Mouse (Mus musculus): ENCODE measurements at regions not wholly inside any gene's neighbourhood (a gene's known extent, or its start where the extent isn't known, plus 50 kb on each side); places are given as distances from the start of the nearest gene placed in this dataset.

- no peak overlapping the region for H3K4me2 ChIP-seq (replicated peaks)
- H3K36me3 ChIP-seq: no peaks in the 10 kb centered on the region
- H3K4me1 ChIP-seq: peaks cover 6% of the 10 kb centered on the region; the same call in 1 of the 2 replicates
- H3K9me3 ChIP-seq (replicated peaks): no peaks in the 10 kb centered on the region
- no peak overlapping the region for H3K27ac ChIP-seq
- H3K4me3 ChIP-seq: no peak overlapping the region
- no peaks in the 10 kb centered on the region for H3K27me3 ChIP-seq
- ATAC-seq (ENCODE audit: low FRiP score): no peak
- H3K9ac ChIP-seq: no peak overlapping the region
- 68% methylated on average over 3 of the region's 3 CpGs for WGBS
These were observed 105.1 kb downstream of the Mtx2 start for GRCm38 (mm10) chr2:74930702-74931101.

GRCm38 (mm10) chr2:74933190-74933589, 107.6 kb downstream of the Mtx2 start:
- H3K27ac ChIP-seq: no peak overlapping the region
- H3K9me3 ChIP-seq (replicated peaks): no peaks in the 10 kb centered on the region
- H3K36me3 ChIP-seq: no peaks in the 10 kb centered on the region
- H3K4me3 ChIP-seq: no peak overlapping the region
- no peak overlapping the region for H3K9ac ChIP-seq
- no peaks in the 10 kb centered on the region for H3K27me3 ChIP-seq
- 41% methylated on average over 8 of the region's 8 CpGs for WGBS
- no peak overlapping the region for H3K4me2 ChIP-seq (replicated peaks)
- ATAC-seq (ENCODE audit: low FRiP score): no peak
- peaks cover 2% of the 10 kb centered on the region; the same call in 1 of the 2 replicates for H3K4me1 ChIP-seq

- no peaks in the 10 kb centered on the region for H3K27me3 ChIP-seq
- no peaks in the 10 kb centered on the region for H3K9me3 ChIP-seq (replicated peaks)
- peaks cover 2% of the 10 kb centered on the region; the same call in 1 of the 2 replicates for H3K4me1 ChIP-seq
- no peak overlapping the region for H3K27ac ChIP-seq
- no peak overlapping the region for H3K4me2 ChIP-seq (replicated peaks)
- H3K9ac ChIP-seq: no peak overlapping the region
- WGBS: 94% methylated on average over 1 of the region's 1 CpGs
- H3K4me3 ChIP-seq: no peak overlapping the region
- ATAC-seq (ENCODE audit: low FRiP score): no peak
- H3K36me3 ChIP-seq: no peaks in the 10 kb centered on the region
These were observed 108.2 kb downstream of the Mtx2 start for GRCm38 (mm10) chr2:74933771-74934170.

- WGBS: 77% methylated on average over 9 of the region's 9 CpGs
- Histone ChIP-seq H3K4me2 (replicated peaks) (no peak overlapping the region), H3K4me3 (no peak overlapping the region), H3K9me3 (replicated peaks) (no peaks in the 10 kb centered on the region), H3K4me1 (no peaks in the 10 kb centered on the region), H3K27ac (no peak overlapping the region), H3K36me3 (no peaks in the 10 kb centered on the region), H3K27me3 (no peaks in the 10 kb centered on the region), H3K9ac (no peak overlapping the region)
- ATAC-seq (ENCODE audit: low FRiP score): no peak
These were observed 113.1 kb downstream of the Mtx2 start for GRCm38 (mm10) chr2:74938711-74939110.

- no peaks in the 10 kb centered on the region for H3K36me3 ChIP-seq
- no peak overlapping the region for H3K27ac ChIP-seq
- no peak overlapping the region for H3K4me2 ChIP-seq (replicated peaks)
- no peaks in the 10 kb centered on the region for H3K27me3 ChIP-seq
- no peak overlapping the region for H3K9ac ChIP-seq
- ATAC-seq (ENCODE audit: low FRiP score): no peak
- no peak overlapping the region for H3K4me3 ChIP-seq
- no peaks in the 10 kb centered on the region for H3K4me1 ChIP-seq
- H3K9me3 ChIP-seq (replicated peaks): no peaks in the 10 kb centered on the region
- WGBS: 94% methylated on average over 10 of the region's 10 CpGs
These were observed 116.4 kb downstream of the Mtx2 start for GRCm38 (mm10) chr2:74941966-74942365.

- H3K9ac ChIP-seq: no peak overlapping the region
- H3K9me3 ChIP-seq (replicated peaks): no peaks in the 10 kb centered on the region
- no peak overlapping the region for H3K27ac ChIP-seq
- 75% methylated on average over 6 of the region's 6 CpGs for WGBS
- no peaks in the 10 kb centered on the region for H3K36me3 ChIP-seq
- H3K4me1 ChIP-seq: no peaks in the 10 kb centered on the region
- ATAC-seq (ENCODE audit: low FRiP score): no peak
- H3K4me3 ChIP-seq: no peak overlapping the region
- H3K4me2 ChIP-seq (replicated peaks): no peak overlapping the region
- no peaks in the 10 kb centered on the region for H3K27me3 ChIP-seq
These were observed 117.1 kb downstream of the Mtx2 start for GRCm38 (mm10) chr2:74942611-74943198.

- Histone ChIP-seq H3K27ac (no peak overlapping the region), H3K9me3 (replicated peaks) (no peaks in the 10 kb centered on the region), H3K4me2 (replicated peaks) (no peak overlapping the region), H3K27me3 (no peaks in the 10 kb centered on the region), H3K4me1 (no peaks in the 10 kb centered on the region), H3K4me3 (no peak overlapping the region), H3K36me3 (no peaks in the 10 kb centered on the region), H3K9ac (no peak overlapping the region)
- ATAC-seq (ENCODE audit: low FRiP score): no peak
- WGBS: 80% methylated on average over 7 of the region's 7 CpGs
These were observed 119.7 kb downstream of the Mtx2 start for GRCm38 (mm10) chr2:74945185-74945749.

GRCm38 (mm10) chr2:74951401-74952260, 126.0 kb downstream of the Mtx2 start:
- H3K27me3 ChIP-seq: no peaks in the 10 kb centered on the region
- 79% methylated on average over 12 of the region's 12 CpGs for WGBS
- H3K4me1 ChIP-seq: no peaks in the 10 kb centered on the region
- no peak overlapping the region for H3K9ac ChIP-seq
- H3K9me3 ChIP-seq (replicated peaks): no peaks in the 10 kb centered on the region
- H3K36me3 ChIP-seq: no peaks in the 10 kb centered on the region
- no peak overlapping the region for H3K4me3 ChIP-seq
- no peak for ATAC-seq (ENCODE audit: low FRiP score)
- no peak overlapping the region for H3K4me2 ChIP-seq (replicated peaks)
- H3K27ac ChIP-seq: no peak overlapping the region

GRCm38 (mm10) chr2:74954101-74954500, 128.5 kb downstream of the Mtx2 start:
- Histone ChIP-seq H3K4me1 (no peaks in the 10 kb centered on the region), H3K36me3 (no peaks in the 10 kb centered on the region), H3K4me3 (no peak overlapping the region), H3K4me2 (replicated peaks) (no peak overlapping the region), H3K27me3 (no peaks in the 10 kb centered on the region), H3K9ac (no peak overlapping the region), H3K27ac (no peak overlapping the region), H3K9me3 (replicated peaks) (no peaks in the 10 kb centered on the region)
- 90% methylated on average over 9 of the region's 9 CpGs for whole genome bisulfite sequencing
- no peak for ATAC-seq (ENCODE audit: low FRiP score)

- no peak overlapping the region for H3K9ac ChIP-seq
- ATAC-seq (ENCODE audit: low FRiP score): no peak
- no peaks in the 10 kb centered on the region for H3K9me3 ChIP-seq (replicated peaks)
- H3K4me1 ChIP-seq: peaks cover 2% of the 10 kb centered on the region; the same call in 1 of the 2 replicates
- 88% methylated on average over 4 of the region's 4 CpGs for WGBS
- no peaks in the 10 kb centered on the region for H3K27me3 ChIP-seq
- H3K36me3 ChIP-seq: no peaks in the 10 kb centered on the region
- H3K4me3 ChIP-seq: no peak overlapping the region
- no peak overlapping the region for H3K4me2 ChIP-seq (replicated peaks)
- H3K27ac ChIP-seq: no peak overlapping the region
These were observed 129.9 kb downstream of the Mtx2 start for GRCm38 (mm10) chr2:74955281-74956128.

GRCm38 (mm10) chr2:74956129-74956450, 130.5 kb downstream of the Mtx2 start:
- no peak overlapping the region for H3K4me2 ChIP-seq (replicated peaks)
- H3K27ac ChIP-seq: no peak overlapping the region
- 95% methylated on average over 1 of the region's 1 CpGs for WGBS
- no peak for ATAC-seq (ENCODE audit: low FRiP score)
- H3K4me1 ChIP-seq: peaks cover 2% of the 10 kb centered on the region; the same call in 1 of the 2 replicates
- H3K9ac ChIP-seq: no peak overlapping the region
- H3K27me3 ChIP-seq: no peaks in the 10 kb centered on the region
- H3K4me3 ChIP-seq: no peak overlapping the region
- H3K9me3 ChIP-seq (replicated peaks): no peaks in the 10 kb centered on the region
- H3K36me3 ChIP-seq: no peaks in the 10 kb centered on the region

GRCm38 (mm10) chr2:74956556-74956955, 131.0 kb downstream of the Mtx2 start:
- Histone ChIP-seq H3K27ac (no peak overlapping the region), H3K4me3 (no peak overlapping the region), H3K4me2 (replicated peaks) (no peak overlapping the region), H3K4me1 (peaks cover 2% of the 10 kb centered on the region; the same call in 1 of the 2 replicates), H3K9me3 (replicated peaks) (no peaks in the 10 kb centered on the region), H3K27me3 (no peaks in the 10 kb centered on the region), H3K9ac (no peak overlapping the region), H3K36me3 (no peaks in the 10 kb centered on the region)
- no peak for ATAC-seq (ENCODE audit: low FRiP score)
- WGBS: 96% methylated on average over 2 of the region's 2 CpGs

All from hindbrain, embryonic 12.5 days (tissue).